Mouse (Mus musculus): ENCODE measurements around the gene Tbc1d22a. TPM values are rescaled to one million over a fixed set of nuclear protein-coding genes. Genes with fewer than 3 reads are reported as not detected.

Gene Tbc1d22a
- polyA plus RNA-seq, 1 experiment from 2014 or later = 15.3 TPM

DNA sequence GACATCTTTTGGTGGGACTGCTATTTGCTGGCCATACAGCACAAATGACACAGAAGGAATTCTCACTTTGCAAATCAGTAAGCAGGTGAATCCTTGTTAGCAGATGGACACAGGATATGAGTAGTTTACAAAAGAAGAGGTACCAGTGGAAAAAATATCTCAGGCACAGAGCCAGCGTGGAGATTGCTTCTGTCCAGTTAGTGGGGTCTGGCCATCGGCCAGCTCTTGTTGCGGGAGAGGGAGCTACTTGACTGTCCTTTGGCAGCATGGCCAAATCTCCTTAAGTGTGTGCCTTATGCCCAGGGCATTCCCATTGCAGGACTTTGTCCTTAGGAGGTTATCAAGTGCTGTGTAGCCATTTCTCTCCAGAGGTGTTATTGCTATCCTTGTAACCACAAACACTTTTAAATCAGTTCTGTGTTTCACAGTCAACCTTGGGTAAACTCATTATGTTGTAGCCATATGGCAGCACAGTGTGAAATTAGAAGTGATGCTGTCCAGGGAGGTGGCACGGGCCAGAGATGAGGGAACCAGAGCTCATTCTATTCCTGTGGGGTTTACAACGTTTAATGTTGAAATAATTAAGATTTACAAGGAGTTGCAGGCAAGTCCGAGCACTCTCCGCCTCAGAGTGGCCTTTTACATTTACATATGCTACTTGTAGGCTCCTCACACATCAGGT, 17.7 kb downstream of the Tbc1d22a start:
- Histone ChIP-seq H3K27ac (ENCODE audit: low read depth, low read length) (no peak overlapping the region), H3K9ac (ENCODE audit: low read depth, low read length) (no peak overlapping the region), H3K4me2 (replicated peaks; ENCODE audit: low read depth) (no peak overlapping the region), H3K36me3 (ENCODE audit: control insufficient read depth, insufficient read depth) (peaks cover 16% of the 10 kb centered on the region; the same call in 1 of the 2 replicates), H3K4me1 (replicated peaks; ENCODE audit: control insufficient read depth, insufficient read depth, low read length) (no peaks in the 10 kb centered on the region), H3K4me3 (ENCODE audit: low read depth, low read length) (no peak overlapping the region), H3K9me3 (ENCODE audit: control insufficient read depth) (no peaks in the 10 kb centered on the region), H3K27me3 (replicated peaks; ENCODE audit: control insufficient read depth, insufficient read depth, low read length) (no peaks in the 10 kb centered on the region)
- no peak for ATAC-seq
- TF ChIP-seq CTCF (IDR thresholded peaks at IDR 0.05; ENCODE audit: low read depth) = no peak
- 64% methylated on average over 7 of the region's 7 CpGs for WGBS

DNA sequence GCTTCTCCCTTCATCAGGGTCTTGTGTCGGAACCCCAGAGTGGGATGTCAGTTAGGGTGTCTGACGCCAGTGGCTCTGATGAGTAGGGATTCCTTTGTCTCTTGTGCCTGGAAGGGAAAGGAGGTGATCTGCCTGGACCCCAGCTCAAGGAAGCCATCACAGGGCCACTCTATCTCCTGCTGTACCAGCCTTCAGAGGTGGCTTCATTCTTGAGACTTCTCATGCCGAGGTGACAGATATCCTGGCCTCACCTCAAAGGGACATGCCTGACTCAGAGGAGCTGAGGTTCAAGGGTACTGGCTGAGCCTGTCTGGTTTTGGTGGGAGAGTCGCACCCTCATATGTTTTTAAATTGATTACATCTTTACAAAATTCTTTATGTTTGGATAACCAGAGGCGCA, 19.7 kb downstream of the Tbc1d22a start:
- TF ChIP-seq CTCF (IDR thresholded peaks at IDR 0.05; ENCODE audit: low read depth) = no peak
- 81% methylated on average over 5 of the region's 5 CpGs for WGBS
- Histone ChIP-seq H3K4me3 (ENCODE audit: low read depth, low read length) (no peak overlapping the region), H3K27ac (ENCODE audit: low read depth, low read length) (no peak overlapping the region), H3K36me3 (ENCODE audit: control insufficient read depth, insufficient read depth) (peaks cover 23% of the 10 kb centered on the region; the same call in 1 of the 2 replicates), H3K4me1 (replicated peaks; ENCODE audit: control insufficient read depth, insufficient read depth, low read length) (no peaks in the 10 kb centered on the region), H3K4me2 (replicated peaks; ENCODE audit: low read depth) (no peak overlapping the region), H3K9me3 (ENCODE audit: control insufficient read depth) (no peaks in the 10 kb centered on the region), H3K9ac (ENCODE audit: low read depth, low read length) (no peak overlapping the region), H3K27me3 (replicated peaks; ENCODE audit: control insufficient read depth, insufficient read depth, low read length) (no peaks in the 10 kb centered on the region)
- ATAC-seq = no peak

DNA sequence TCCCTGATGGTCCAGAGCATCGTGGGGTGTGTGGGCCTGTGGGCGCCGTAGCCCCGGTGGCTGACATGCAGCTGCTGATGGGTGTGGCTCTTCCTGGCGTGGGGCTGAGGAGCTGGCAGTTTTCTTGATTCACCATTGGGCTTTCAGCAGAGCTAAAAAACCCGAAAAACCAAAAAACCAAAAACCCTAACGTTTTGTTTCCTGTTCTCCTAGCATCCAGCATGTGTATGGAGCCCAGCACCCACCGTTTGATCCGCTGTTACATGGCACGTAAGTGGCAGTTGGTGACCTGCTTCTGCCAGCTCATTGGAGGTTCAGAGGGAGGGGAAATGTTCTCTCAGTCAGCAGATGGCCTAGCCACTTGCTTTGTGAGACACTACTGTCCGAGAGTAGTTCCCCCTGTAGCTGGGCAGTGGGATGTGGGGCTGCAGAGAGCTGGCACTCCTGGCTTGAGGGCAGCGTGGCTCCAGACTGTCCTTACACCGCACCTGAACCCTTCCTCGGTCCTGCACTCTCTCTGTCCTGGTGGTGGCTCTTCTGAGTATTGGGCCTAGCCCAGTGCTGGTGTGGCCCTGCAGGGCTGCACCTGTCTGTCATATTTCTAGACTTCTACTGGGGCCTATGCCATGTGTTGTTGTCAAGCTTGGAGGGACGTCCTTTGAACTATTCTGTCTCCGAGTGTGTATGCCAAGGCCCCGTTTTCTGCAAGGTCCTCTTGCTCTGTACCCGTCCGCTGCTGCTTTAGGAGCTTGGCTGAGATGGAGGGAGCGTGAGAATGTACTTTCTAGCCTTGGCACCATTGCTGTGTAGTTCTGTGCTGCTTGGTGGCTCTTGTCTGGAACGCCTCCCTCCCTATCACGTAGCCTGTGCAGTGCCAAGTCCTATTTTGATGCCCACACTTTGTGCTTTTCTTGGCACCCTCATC, 20.5 kb downstream of the Tbc1d22a start:
- Histone ChIP-seq H3K27me3 (replicated peaks; ENCODE audit: control insufficient read depth, insufficient read depth, low read length) (no peaks in the 10 kb centered on the region), H3K9ac (ENCODE audit: low read depth, low read length) (no peak overlapping the region), H3K4me1 (replicated peaks; ENCODE audit: control insufficient read depth, insufficient read depth, low read length) (no peaks in the 10 kb centered on the region), H3K4me3 (ENCODE audit: low read depth, low read length) (no peak overlapping the region), H3K9me3 (ENCODE audit: control insufficient read depth) (no peaks in the 10 kb centered on the region), H3K36me3 (ENCODE audit: control insufficient read depth, insufficient read depth) (peaks cover 26% of the 10 kb centered on the region; the same call in 1 of the 2 replicates), H3K27ac (ENCODE audit: low read depth, low read length) (no peak overlapping the region), H3K4me2 (replicated peaks; ENCODE audit: low read depth) (no peak overlapping the region)
- no peak for TF ChIP-seq CTCF (IDR thresholded peaks at IDR 0.05; ENCODE audit: low read depth)
- WGBS = 84% methylated on average over 22 of the region's 22 CpGs
- ATAC-seq = no peak

DNA sequence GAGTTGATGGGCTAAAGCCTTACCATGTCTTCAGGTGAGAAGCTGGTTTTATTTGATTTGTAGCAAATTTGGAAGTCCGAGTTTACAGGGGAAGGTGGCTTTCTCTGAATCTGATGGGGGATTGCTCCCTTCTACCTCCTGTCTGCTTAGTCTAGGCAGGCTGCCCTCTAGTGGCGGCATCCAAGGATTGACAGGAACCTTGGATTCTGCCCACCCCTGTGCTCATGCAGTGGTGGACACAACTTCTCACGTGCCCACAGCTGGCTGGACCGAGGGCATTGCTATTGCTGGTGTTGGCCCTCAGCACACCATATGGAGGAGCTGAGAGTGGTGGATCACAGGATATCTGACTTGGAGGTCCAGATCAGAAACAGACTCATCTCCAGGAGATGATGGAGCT, 22.0 kb downstream of the Tbc1d22a start:
- Histone ChIP-seq H3K36me3 (ENCODE audit: control insufficient read depth, insufficient read depth) (peaks cover 36% of the 10 kb centered on the region), H3K4me2 (replicated peaks; ENCODE audit: low read depth) (no peak overlapping the region), H3K9me3 (ENCODE audit: control insufficient read depth) (no peaks in the 10 kb centered on the region), H3K27me3 (replicated peaks; ENCODE audit: control insufficient read depth, insufficient read depth, low read length) (no peaks in the 10 kb centered on the region), H3K9ac (ENCODE audit: low read depth, low read length) (no peak overlapping the region), H3K27ac (ENCODE audit: low read depth, low read length) (no peak overlapping the region), H3K4me3 (ENCODE audit: low read depth, low read length) (no peak overlapping the region), H3K4me1 (replicated peaks; ENCODE audit: control insufficient read depth, insufficient read depth, low read length) (no peaks in the 10 kb centered on the region)
- no peak for ATAC-seq
- peak; percentile 84 for TF ChIP-seq CTCF (IDR thresholded peaks at IDR 0.05; ENCODE audit: low read depth)
- WGBS = 36% methylated on average over 4 of the region's 4 CpGs

DNA sequence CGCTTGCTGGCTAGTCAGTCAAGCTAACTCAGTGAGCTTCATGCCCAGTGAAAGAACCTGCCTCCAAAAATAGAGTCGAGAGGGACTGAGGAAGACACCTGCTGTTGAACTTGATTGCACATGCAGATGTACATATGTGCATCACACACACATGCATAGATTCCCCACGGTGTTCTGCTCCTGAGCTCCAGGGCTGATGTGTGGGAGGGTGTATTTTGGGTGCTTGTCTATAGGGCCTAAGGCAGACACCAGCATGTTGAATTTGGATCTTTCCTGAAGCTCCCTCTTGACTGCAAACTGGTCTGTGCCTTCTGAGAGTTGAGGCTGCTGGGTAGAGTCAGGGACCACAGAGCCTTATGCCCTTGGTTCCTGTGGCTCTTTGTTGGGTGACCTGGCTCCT, 23.8 kb downstream of the Tbc1d22a start:
- Histone ChIP-seq H3K36me3 (ENCODE audit: control insufficient read depth, insufficient read depth) (peaks cover 38% of the 10 kb centered on the region), H3K4me2 (replicated peaks; ENCODE audit: low read depth) (no peak overlapping the region), H3K4me3 (ENCODE audit: low read depth, low read length) (no peak overlapping the region), H3K9me3 (ENCODE audit: control insufficient read depth) (no peaks in the 10 kb centered on the region), H3K27ac (ENCODE audit: low read depth, low read length) (no peak overlapping the region), H3K27me3 (replicated peaks; ENCODE audit: control insufficient read depth, insufficient read depth, low read length) (no peaks in the 10 kb centered on the region), H3K4me1 (replicated peaks; ENCODE audit: control insufficient read depth, insufficient read depth, low read length) (no peaks in the 10 kb centered on the region), H3K9ac (ENCODE audit: low read depth, low read length) (no peak overlapping the region)
- ATAC-seq = no peak
- WGBS = 89% methylated on average over 3 of the region's 3 CpGs
- TF ChIP-seq CTCF (IDR thresholded peaks at IDR 0.05; ENCODE audit: low read depth) = no peak

DNA sequence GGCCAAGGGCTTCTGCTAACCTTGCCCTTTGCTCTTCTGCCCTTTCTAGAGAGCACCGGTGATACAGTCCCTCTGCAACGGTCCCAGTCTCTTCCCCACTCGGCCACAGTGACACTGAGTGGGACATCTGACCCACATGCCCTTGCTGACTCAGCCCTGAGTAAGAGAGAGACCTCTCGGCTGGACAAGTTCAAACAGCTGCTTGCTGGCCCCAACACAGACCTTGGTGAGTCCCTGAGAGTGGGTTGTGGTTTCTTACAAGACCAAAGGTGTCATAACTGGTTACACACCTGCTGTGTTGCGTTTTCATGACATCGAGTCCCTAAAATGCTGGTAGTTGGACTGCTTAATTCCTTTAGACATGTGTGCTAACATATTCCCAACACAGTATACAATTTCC, 24.8 kb downstream of the Tbc1d22a start:
- no peak for ATAC-seq
- H3K9me3 ChIP-seq (ENCODE audit: control insufficient read depth) = no peaks in the 10 kb centered on the region
- no peak overlapping the region for H3K4me3 ChIP-seq (ENCODE audit: low read depth, low read length)
- peaks cover 38% of the 10 kb centered on the region for H3K36me3 ChIP-seq (ENCODE audit: control insufficient read depth, insufficient read depth)
- no peaks in the 10 kb centered on the region for H3K4me1 ChIP-seq (replicated peaks; ENCODE audit: control insufficient read depth, insufficient read depth, low read length)
- H3K27ac ChIP-seq (ENCODE audit: low read depth, low read length) = no peak overlapping the region
- no peak for TF ChIP-seq CTCF (IDR thresholded peaks at IDR 0.05; ENCODE audit: low read depth)
- 91% methylated on average over 6 of the region's 6 CpGs for WGBS
- no peak overlapping the region for H3K9ac ChIP-seq (ENCODE audit: low read depth, low read length)
- H3K4me2 ChIP-seq (replicated peaks; ENCODE audit: low read depth) = no peak overlapping the region
- no peaks in the 10 kb centered on the region for H3K27me3 ChIP-seq (replicated peaks; ENCODE audit: control insufficient read depth, insufficient read depth, low read length)

Measured in intestine, postnatal 0 days (tissue).